Mouse (Mus musculus) embryonic facial prominence, embryonic 12.5 days (tissue): ENCODE measurements at regions not wholly inside any gene's neighbourhood (a gene's known extent, or its start where the extent isn't known, plus 50 kb on each side); places are given as distances from the start of the nearest gene placed in this dataset.
"Not testable (repeated sequence)": the region's sequence is repeated elsewhere in the genome, so short reads cannot be mapped to it uniquely, and the experiment has no call there.

ENCODE experiments used
- ATAC-seq: fragments of 200-750 bp; cut with Nextera tagmentation; 2 replicates; pipeline ENCODE4 v1.8.0; 2017; ENCODE audit not compliant: insufficient number of reproducible peaks, insufficient read depth, low FRiP score, low TSS enrichment
- H3K27ac ChIP-seq: fragments of 300-500 bp; sonication (generic); 2 replicates; pipeline ENCODE4 v1.5.1; 2016; ENCODE audit warnings: mild to moderate bottlenecking
- H3K27me3 ChIP-seq: fragments of 300-500 bp; sonication (generic); 2 replicates; pipeline ENCODE4 v1.6.1; 2016; ENCODE audit warnings: mild to moderate bottlenecking, moderate library complexity
- H3K36me3 ChIP-seq: fragments of 300-500 bp; sonication (generic); 2 replicates; pipeline ENCODE4 v1.6.1; 2016; ENCODE audit warnings: mild to moderate bottlenecking
- H3K4me1 ChIP-seq: fragments of 300-500 bp; sonication (generic); 2 replicates; pipeline ENCODE4 v1.6.1; 2016
- H3K4me2 ChIP-seq: fragments of 300-500 bp; sonication (generic); replicated peaks from 2 replicates; pipeline ENCODE4 v1.6.1; 2016; ENCODE audit warnings: mild to moderate bottlenecking, moderate library complexity
- H3K4me3 ChIP-seq: fragments of 300-500 bp; sonication (generic); 2 replicates; pipeline ENCODE4 v1.5.1; 2016; ENCODE audit warnings: mild to moderate bottlenecking
- H3K9ac ChIP-seq: fragments of 300-500 bp; sonication (generic); 2 replicates; pipeline ENCODE4 v1.6.1; 2016; ENCODE audit warnings: mild to moderate bottlenecking, moderate library complexity
- H3K9me3 ChIP-seq: fragments of 300-500 bp; sonication (generic); 2 replicates; pipeline ENCODE4 v1.6.1; 2016; ENCODE audit warnings: mild to moderate bottlenecking, moderate library complexity
- WGBS: fragments of 180-500 bp; shearing (Covaris S2); methylation state at CpG from one replicate; pipeline ENCODE4 v1.1.7; 2016; 5-methylcytosine and 5-hydroxymethylcytosine counted together

GRCm38 (mm10) chr17:82485544-82485943, 729.5 kb upstream of the Pkdcc start:
- ATAC-seq: no peak
- H3K9me3 ChIP-seq: no peaks in the 10 kb centered on the region
- H3K4me2 ChIP-seq: no peak overlapping the region
- H3K27me3 ChIP-seq: no peaks in the 10 kb centered on the region
- no peak overlapping the region for H3K27ac ChIP-seq
- H3K4me1 ChIP-seq: no peaks in the 10 kb centered on the region
- H3K4me3 ChIP-seq: no peak overlapping the region
- H3K36me3 ChIP-seq: no peaks in the 10 kb centered on the region
- no peak overlapping the region for H3K9ac ChIP-seq
- 38% methylated on average over 3 of the region's 3 CpGs for WGBS

- WGBS: 86% methylated on average over 6 of the region's 6 CpGs
- ATAC-seq: no peak
- no peaks in the 10 kb centered on the region for H3K4me1 ChIP-seq
- H3K9me3 ChIP-seq: no peaks in the 10 kb centered on the region
- H3K4me2 ChIP-seq: no peak overlapping the region
- H3K27me3 ChIP-seq: no peaks in the 10 kb centered on the region
- no peaks in the 10 kb centered on the region for H3K36me3 ChIP-seq
- H3K4me3 ChIP-seq: no peak overlapping the region
- H3K27ac ChIP-seq: no peak overlapping the region
- no peak overlapping the region for H3K9ac ChIP-seq
Observed at GRCm38 (mm10) chr17:82484609-82485008, 730.5 kb upstream of the Pkdcc start.

GRCm38 (mm10) chr17:82457972-82458371, 719.8 kb upstream of the Slc8a1 start:
- H3K4me3 ChIP-seq: no peak overlapping the region
- WGBS: 80% methylated on average over 5 of the region's 5 CpGs
- H3K9ac ChIP-seq: no peak overlapping the region
- H3K9me3 ChIP-seq: no peaks in the 10 kb centered on the region
- H3K36me3 ChIP-seq: no peaks in the 10 kb centered on the region
- no peak overlapping the region for H3K27ac ChIP-seq
- no peak for ATAC-seq
- no peaks in the 10 kb centered on the region for H3K27me3 ChIP-seq
- H3K4me1 ChIP-seq: no peaks in the 10 kb centered on the region
- no peak overlapping the region for H3K4me2 ChIP-seq

- no peak overlapping the region for H3K4me3 ChIP-seq
- no peak overlapping the region for H3K4me2 ChIP-seq
- no peak for ATAC-seq
- no peaks in the 10 kb centered on the region for H3K27me3 ChIP-seq
- 85% methylated on average over 1 of the region's 1 CpGs for WGBS
- no peak overlapping the region for H3K27ac ChIP-seq
- H3K9ac ChIP-seq: no peak overlapping the region
- H3K9me3 ChIP-seq: no peaks in the 10 kb centered on the region
- no peaks in the 10 kb centered on the region for H3K36me3 ChIP-seq
- H3K4me1 ChIP-seq: no peaks in the 10 kb centered on the region
Observed at GRCm38 (mm10) chr17:82453847-82454246, 715.7 kb upstream of the Slc8a1 start.

- Histone ChIP-seq H3K27me3 (no peaks in the 10 kb centered on the region), H3K9ac (no peak overlapping the region), H3K4me3 (no peak overlapping the region), H3K27ac (no peak overlapping the region), H3K9me3 (no peaks in the 10 kb centered on the region), H3K4me1 (no peaks in the 10 kb centered on the region), H3K36me3 (no peaks in the 10 kb centered on the region), H3K4me2 (no peak overlapping the region)
- no peak for ATAC-seq
- WGBS: 79% methylated on average over 3 of the region's 3 CpGs
Observed at GRCm38 (mm10) chr17:82439105-82439504, 700.9 kb upstream of the Slc8a1 start.

GRCm38 (mm10) chr17:82437206-82437605, 699.0 kb upstream of the Slc8a1 start:
- Histone ChIP-seq H3K4me3 (no peak overlapping the region), H3K4me1 (no peaks in the 10 kb centered on the region), H3K27me3 (no peaks in the 10 kb centered on the region), H3K36me3 (no peaks in the 10 kb centered on the region), H3K9ac (no peak overlapping the region), H3K4me2 (no peak overlapping the region), H3K27ac (no peak overlapping the region), H3K9me3 (no peaks in the 10 kb centered on the region)
- WGBS: 77% methylated on average over 3 of the region's 3 CpGs
- no peak for ATAC-seq

- 43% methylated on average over 3 of the region's 3 CpGs for WGBS
Observed at GRCm38 (mm10) chr17:82432678-82433077, 694.5 kb upstream of the Slc8a1 start.

GRCm38 (mm10) chr17:82408296-82408695, 670.1 kb upstream of the Slc8a1 start:
- no peak overlapping the region for H3K27ac ChIP-seq
- no peaks in the 10 kb centered on the region for H3K9me3 ChIP-seq
- no peak overlapping the region for H3K4me2 ChIP-seq
- no peaks in the 10 kb centered on the region for H3K36me3 ChIP-seq
- no peak for ATAC-seq
- no peaks in the 10 kb centered on the region for H3K27me3 ChIP-seq
- 87% methylated on average over 2 of the region's 2 CpGs for WGBS
- H3K4me1 ChIP-seq: no peaks in the 10 kb centered on the region
- H3K9ac ChIP-seq: no peak overlapping the region
- no peak overlapping the region for H3K4me3 ChIP-seq

More at GRCm38 (mm10) chr17:82432678-82433077, 694.5 kb upstream of the Slc8a1 start:
- Histone ChIP-seq H3K27me3 (no peaks in the 10 kb centered on the region), H3K27ac (no peak overlapping the region), H3K4me2 (no peak overlapping the region), H3K4me3 (no peak overlapping the region), H3K9me3 (no peaks in the 10 kb centered on the region), H3K4me1 (no peaks in the 10 kb centered on the region), H3K9ac (no peak overlapping the region), H3K36me3 (no peaks in the 10 kb centered on the region)
- ATAC-seq: no peak

GRCm38 (mm10) chr17:82399328-82399727, 661.2 kb upstream of the Slc8a1 start:
- no peak overlapping the region for H3K27ac ChIP-seq

GRCm38 (mm10) chr17:82379371-82379770, 641.2 kb upstream of the Slc8a1 start:
- WGBS: 79% methylated on average over 4 of the region's 11 CpGs
- H3K4me3 ChIP-seq, ATAC-seq: not testable (repeated sequence)

More at GRCm38 (mm10) chr17:82399328-82399727, 661.2 kb upstream of the Slc8a1 start:
- H3K36me3 ChIP-seq: no peaks in the 10 kb centered on the region
- no peaks in the 10 kb centered on the region for H3K27me3 ChIP-seq
- no peaks in the 10 kb centered on the region for H3K9me3 ChIP-seq
- H3K9ac ChIP-seq: no peak overlapping the region
- no peak overlapping the region for H3K4me3 ChIP-seq
- no peak for ATAC-seq
- no peaks in the 10 kb centered on the region for H3K4me1 ChIP-seq
- no peak overlapping the region for H3K4me2 ChIP-seq
- WGBS: 75% methylated on average over 1 of the region's 1 CpGs

GRCm38 (mm10) chr17:82378248-82378820, 640.2 kb upstream of the Slc8a1 start:
- 83% methylated on average over 2 of the region's 2 CpGs for WGBS

More at GRCm38 (mm10) chr17:82379371-82379770, 641.2 kb upstream of the Slc8a1 start:
- H3K4me1 ChIP-seq, H3K27ac ChIP-seq, H3K9me3 ChIP-seq, H3K9ac ChIP-seq, H3K4me2 ChIP-seq, H3K36me3 ChIP-seq, H3K27me3 ChIP-seq: not testable (repeated sequence)

GRCm38 (mm10) chr17:82377176-82377592, 639.0 kb upstream of the Slc8a1 start:
- H3K4me3 ChIP-seq: no peak overlapping the region
- no peak for ATAC-seq
- H3K9ac ChIP-seq: no peak overlapping the region
- H3K27me3 ChIP-seq: no peaks in the 10 kb centered on the region
- H3K36me3 ChIP-seq: no peaks in the 10 kb centered on the region
- H3K4me2 ChIP-seq: no peak overlapping the region
- no peaks in the 10 kb centered on the region for H3K4me1 ChIP-seq
- no peak overlapping the region for H3K27ac ChIP-seq
- no peaks in the 10 kb centered on the region for H3K9me3 ChIP-seq
- WGBS: 85% methylated on average over 1 of the region's 1 CpGs

More at GRCm38 (mm10) chr17:82378248-82378820, 640.2 kb upstream of the Slc8a1 start:
- H3K9ac ChIP-seq: no peak overlapping the region
- no peaks in the 10 kb centered on the region for H3K27me3 ChIP-seq
- no peaks in the 10 kb centered on the region for H3K36me3 ChIP-seq
- H3K27ac ChIP-seq: no peak overlapping the region
- no peaks in the 10 kb centered on the region for H3K4me1 ChIP-seq
- H3K4me3 ChIP-seq: no peak overlapping the region
- no peak for ATAC-seq
- H3K9me3 ChIP-seq: no peaks in the 10 kb centered on the region
- H3K4me2 ChIP-seq: no peak overlapping the region

GRCm38 (mm10) chr17:82367876-82368275, 629.7 kb upstream of the Slc8a1 start:
- Histone ChIP-seq H3K4me3 (no peak overlapping the region), H3K9me3 (no peaks in the 10 kb centered on the region), H3K9ac (no peak overlapping the region), H3K27ac (no peak overlapping the region), H3K4me1 (no peaks in the 10 kb centered on the region), H3K27me3 (no peaks in the 10 kb centered on the region), H3K36me3 (no peaks in the 10 kb centered on the region), H3K4me2 (no peak overlapping the region)
- no peak for ATAC-seq
